Mouse (Mus musculus): ENCODE measurements around the gene Smg8.

The Smg8 gene

DNA sequence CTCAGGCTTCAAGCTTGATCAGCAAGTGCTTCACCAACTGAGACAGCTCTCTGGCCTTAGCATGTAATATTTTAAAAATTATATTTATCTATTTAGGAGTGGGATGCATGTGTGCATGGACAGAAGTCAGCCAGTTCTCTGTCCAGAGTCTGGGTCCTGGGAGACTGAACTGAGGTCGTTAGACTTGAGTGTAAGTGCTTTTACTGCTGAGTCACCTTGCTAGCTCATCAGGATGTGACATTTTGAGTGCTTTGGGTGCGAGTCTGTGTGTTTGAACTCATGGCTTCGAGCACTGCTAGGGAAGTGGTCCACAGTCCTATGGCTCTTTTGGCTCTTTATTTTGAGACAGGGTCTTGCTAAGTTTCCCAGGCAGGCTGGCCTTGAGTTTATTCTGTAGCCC is 43.5 kb downstream of the Smg8 start:
- in situ Hi-C loops (cut with MboI, MseI), result no loop called here

GRCm38 (mm10) chr11:87039307-87039963 is 47.1 kb downstream of the Smg8 start:
- in situ Hi-C loops (cut with MboI, MseI), result no loop called here

GRCm38 (mm10) chr11:87036180-87036579 is 50.4 kb downstream of the Smg8 start:
- in situ Hi-C loops (cut with MboI, MseI), result no loop called here

DNA sequence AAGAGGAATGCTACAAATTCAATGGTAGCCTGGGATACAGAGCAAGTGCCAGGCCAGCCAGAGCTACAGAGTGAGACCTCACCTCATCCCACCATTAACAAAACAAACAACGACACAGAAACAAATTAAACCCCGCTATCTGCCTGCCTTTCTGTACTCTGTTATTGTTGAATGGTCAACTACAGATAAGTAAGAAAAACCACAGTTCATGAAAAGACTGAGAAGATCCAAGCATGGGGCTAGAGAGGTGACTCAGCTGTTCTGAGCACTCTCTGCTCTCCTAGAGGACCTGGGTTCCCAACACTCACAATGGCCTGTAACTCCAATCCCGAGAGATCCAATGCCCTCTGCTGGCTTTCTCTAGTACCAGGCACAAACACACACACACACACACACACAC is 58.4 kb downstream of the Smg8 start:
- in situ Hi-C loops (cut with MboI, MseI), result loop anchor here in 1 of 2 experiments (10.0 kb wide), 1 partner anchor 583 kb away; no protein-coding TSS in a partner anchor
